Mouse (Mus musculus) testis, adult 2 months (tissue): ENCODE measurements around the gene Prex1.

Experiments
- CTCF ChIP-seq: fragments of 200-500 bp; IDR thresholded peaks from 2 replicates; pipeline ENCODE4 v1.5.1; 2012; ENCODE audit warnings: low read depth, mild to moderate bottlenecking, inconsistent platforms, low read length, moderate library complexity; ENCODE audit not compliant: control insufficient read depth, insufficient read depth, insufficient replicate concordance
- POLR2A ChIP-seq: fragments of 200-500 bp; IDR thresholded peaks from 2 replicates; pipeline ENCODE4 v1.6.1; 2012; ENCODE audit warnings: low read depth, mild to moderate bottlenecking, inconsistent platforms, low read length, moderate library complexity; ENCODE audit not compliant: control insufficient read depth

DNA sequence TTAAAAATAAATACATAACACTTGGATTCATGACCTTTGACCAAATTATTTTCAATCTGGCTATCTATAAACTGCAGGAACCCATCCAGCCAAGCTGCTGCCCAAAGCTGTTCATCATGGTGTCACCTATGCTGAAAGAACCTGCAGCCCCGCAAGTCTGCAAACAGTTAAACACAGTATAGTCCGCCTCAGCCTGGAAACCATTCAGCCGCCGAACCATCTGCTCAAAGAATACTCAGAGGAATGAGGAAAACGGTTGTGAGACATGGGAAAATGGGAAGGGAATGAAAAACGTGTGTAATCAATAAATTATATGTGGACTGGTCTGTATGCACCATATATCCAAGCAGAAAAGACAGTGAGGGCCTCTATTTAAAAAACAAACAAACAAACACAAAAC, 13.3 kb upstream of the Prex1 start:
- no peak for TF ChIP-seq POLR2A
- TF ChIP-seq CTCF = no peak
